Mouse (Mus musculus): ENCODE measurements around the gene Acoxl. TPM values are rescaled to one million over a fixed set of nuclear protein-coding genes. Genes with fewer than 3 reads are reported as not detected.

The Acoxl gene
- polyA plus RNA-seq, 1 experiment from 2014 or later, result 0.95 TPM

GRCm38 (mm10) chr2:128020039-128020907 is 181.6 kb downstream of the Acoxl start:
- no peaks in the 10 kb centered on the region for H3K9me3 ChIP-seq (ENCODE audit: low read length)
- H3K27me3 ChIP-seq (ENCODE audit: insufficient read depth, low read length), result no peaks in the 10 kb centered on the region
- 53% methylated on average over 7 of the region's 7 CpGs for WGBS
- H3K27ac ChIP-seq (ENCODE audit: low read length), result no peak overlapping the region
- H3K4me3 ChIP-seq (ENCODE audit: low read length), result no peak overlapping the region
- no peaks in the 10 kb centered on the region for H3K4me1 ChIP-seq (ENCODE audit: insufficient read depth, low read length)
- ATAC-seq (ENCODE audit: low FRiP score, low TSS enrichment), result no peak
- no peaks in the 10 kb centered on the region for H3K36me3 ChIP-seq (ENCODE audit: insufficient read depth, low read length)
- no peak overlapping the region for H3K9ac ChIP-seq (replicated peaks; ENCODE audit: low read length)
- H3K4me2 ChIP-seq (replicated peaks; ENCODE audit: low read depth, low read length), result no peak overlapping the region

- H3K36me3 ChIP-seq (ENCODE audit: insufficient read depth, low read length), result no peaks in the 10 kb centered on the region
- H3K4me3 ChIP-seq (ENCODE audit: low read length), result no peak overlapping the region
- H3K9ac ChIP-seq (replicated peaks; ENCODE audit: low read length), result no peak overlapping the region
- no peak overlapping the region for H3K27ac ChIP-seq (ENCODE audit: low read length)
- H3K9me3 ChIP-seq (ENCODE audit: low read length), result no peaks in the 10 kb centered on the region
- H3K4me1 ChIP-seq (ENCODE audit: insufficient read depth, low read length), result no peaks in the 10 kb centered on the region
- H3K4me2 ChIP-seq (replicated peaks; ENCODE audit: low read depth, low read length), result no peak overlapping the region
- H3K27me3 ChIP-seq (ENCODE audit: insufficient read depth, low read length), result no peaks in the 10 kb centered on the region
- no peak for ATAC-seq (ENCODE audit: low FRiP score, low TSS enrichment)
Measured at GRCm38 (mm10) chr2:128020908-128021193, 182.2 kb downstream of the Acoxl start.

GRCm38 (mm10) chr2:128023855-128024254 is 185.2 kb downstream of the Acoxl start:
- H3K4me3 ChIP-seq (ENCODE audit: low read length), result no peak overlapping the region
- 89% methylated on average over 2 of the region's 2 CpGs for WGBS
- H3K27ac ChIP-seq (ENCODE audit: low read length), result no peak overlapping the region
- no peaks in the 10 kb centered on the region for H3K27me3 ChIP-seq (ENCODE audit: insufficient read depth, low read length)
- H3K36me3 ChIP-seq (ENCODE audit: insufficient read depth, low read length), result no peaks in the 10 kb centered on the region
- H3K9ac ChIP-seq (replicated peaks; ENCODE audit: low read length), result no peak overlapping the region
- H3K4me1 ChIP-seq (ENCODE audit: insufficient read depth, low read length), result 0 out of 2 replicates have a peak, but pooled peaks cover 3% of the 10 kb centered on the region
- H3K9me3 ChIP-seq (ENCODE audit: low read length), result no peaks in the 10 kb centered on the region
- no peak overlapping the region for H3K4me2 ChIP-seq (replicated peaks; ENCODE audit: low read depth, low read length)
- no peak for ATAC-seq (ENCODE audit: low FRiP score, low TSS enrichment)

- no peak overlapping the region for H3K4me3 ChIP-seq (ENCODE audit: low read length)
- 65% methylated on average over 12 of the region's 12 CpGs for WGBS
- no peaks in the 10 kb centered on the region for H3K27me3 ChIP-seq (ENCODE audit: insufficient read depth, low read length)
- no peaks in the 10 kb centered on the region for H3K36me3 ChIP-seq (ENCODE audit: insufficient read depth, low read length)
- no peaks in the 10 kb centered on the region for H3K9me3 ChIP-seq (ENCODE audit: low read length)
- ATAC-seq (ENCODE audit: low FRiP score, low TSS enrichment), result no peak
- H3K4me2 ChIP-seq (replicated peaks; ENCODE audit: low read depth, low read length), result no peak overlapping the region
- H3K4me1 ChIP-seq (ENCODE audit: insufficient read depth, low read length), result 0 out of 2 replicates have a peak, but pooled peaks cover 6% of the 10 kb centered on the region
- H3K9ac ChIP-seq (replicated peaks; ENCODE audit: low read length), result no peak overlapping the region
- H3K27ac ChIP-seq (ENCODE audit: low read length), result no peak overlapping the region
Measured at GRCm38 (mm10) chr2:128027696-128028095, 189.0 kb downstream of the Acoxl start.

GRCm38 (mm10) chr2:128029968-128030367 is 191.3 kb downstream of the Acoxl start:
- ATAC-seq (ENCODE audit: low FRiP score, low TSS enrichment), result no peak

GRCm38 (mm10) chr2:128032111-128032510 is 193.4 kb downstream of the Acoxl start:
- H3K27ac ChIP-seq (ENCODE audit: low read length), result no peak overlapping the region
- ATAC-seq (ENCODE audit: low FRiP score, low TSS enrichment), result no peak
- H3K4me3 ChIP-seq (ENCODE audit: low read length), result no peak overlapping the region
- 0 out of 2 replicates have a peak, but pooled peaks cover 6% of the 10 kb centered on the region for H3K4me1 ChIP-seq (ENCODE audit: insufficient read depth, low read length)
- H3K36me3 ChIP-seq (ENCODE audit: insufficient read depth, low read length), result no peaks in the 10 kb centered on the region
- no peaks in the 10 kb centered on the region for H3K27me3 ChIP-seq (ENCODE audit: insufficient read depth, low read length)
- no peak overlapping the region for H3K9ac ChIP-seq (replicated peaks; ENCODE audit: low read length)
- 17% methylated on average over 4 of the region's 4 CpGs for WGBS
- H3K9me3 ChIP-seq (ENCODE audit: low read length), result no peaks in the 10 kb centered on the region
- no peak overlapping the region for H3K4me2 ChIP-seq (replicated peaks; ENCODE audit: low read depth, low read length)

More at GRCm38 (mm10) chr2:128029968-128030367, 191.3 kb downstream of the Acoxl start:
- Histone ChIP-seq H3K4me2 (replicated peaks; ENCODE audit: low read depth, low read length) (no peak overlapping the region), H3K36me3 (ENCODE audit: insufficient read depth, low read length) (no peaks in the 10 kb centered on the region), H3K9me3 (ENCODE audit: low read length) (no peaks in the 10 kb centered on the region), H3K4me1 (ENCODE audit: insufficient read depth, low read length) (0 out of 2 replicates have a peak, but pooled peaks cover 6% of the 10 kb centered on the region), H3K27ac (ENCODE audit: low read length) (no peak overlapping the region), H3K9ac (replicated peaks; ENCODE audit: low read length) (no peak overlapping the region), H3K27me3 (ENCODE audit: insufficient read depth, low read length) (no peaks in the 10 kb centered on the region), H3K4me3 (ENCODE audit: low read length) (no peak overlapping the region)
- 69% methylated on average over 2 of the region's 2 CpGs for WGBS

- no peak overlapping the region for H3K27ac ChIP-seq (ENCODE audit: low read length)
- H3K36me3 ChIP-seq (ENCODE audit: insufficient read depth, low read length), result no peaks in the 10 kb centered on the region
- H3K4me2 ChIP-seq (replicated peaks; ENCODE audit: low read depth, low read length), result no peak overlapping the region
- no peaks in the 10 kb centered on the region for H3K9me3 ChIP-seq (ENCODE audit: low read length)
- no peaks in the 10 kb centered on the region for H3K27me3 ChIP-seq (ENCODE audit: insufficient read depth, low read length)
- no peak overlapping the region for H3K4me3 ChIP-seq (ENCODE audit: low read length)
- WGBS, result 51% methylated on average over 3 of the region's 3 CpGs
- 0 out of 2 replicates have a peak, but pooled peaks cover 3% of the 10 kb centered on the region for H3K4me1 ChIP-seq (ENCODE audit: insufficient read depth, low read length)
- no peak overlapping the region for H3K9ac ChIP-seq (replicated peaks; ENCODE audit: low read length)
- ATAC-seq (ENCODE audit: low FRiP score, low TSS enrichment), result no peak
Measured at GRCm38 (mm10) chr2:128033503-128033902, 194.8 kb downstream of the Acoxl start.

- Histone ChIP-seq H3K4me1 (ENCODE audit: insufficient read depth, low read length) (0 out of 2 replicates have a peak, but pooled peaks cover 3% of the 10 kb centered on the region), H3K36me3 (ENCODE audit: insufficient read depth, low read length) (no peaks in the 10 kb centered on the region), H3K27me3 (ENCODE audit: insufficient read depth, low read length) (no peaks in the 10 kb centered on the region), H3K9ac (replicated peaks; ENCODE audit: low read length) (no peak overlapping the region), H3K9me3 (ENCODE audit: low read length) (peaks cover 6% of the 10 kb centered on the region; the same call in 1 of the 2 replicates), H3K4me2 (replicated peaks; ENCODE audit: low read depth, low read length) (no peak overlapping the region), H3K4me3 (ENCODE audit: low read length) (no peak overlapping the region), H3K27ac (ENCODE audit: low read length) (no peak overlapping the region)
- no peak for ATAC-seq (ENCODE audit: low FRiP score, low TSS enrichment)
- WGBS, result 91% methylated on average over 9 of the region's 9 CpGs
Measured at GRCm38 (mm10) chr2:128034066-128034665, 195.5 kb downstream of the Acoxl start.

- Histone ChIP-seq H3K27me3 (ENCODE audit: insufficient read depth, low read length) (no peaks in the 10 kb centered on the region), H3K9me3 (ENCODE audit: low read length) (peaks cover 9% of the 10 kb centered on the region; the same call in 1 of the 2 replicates), H3K4me2 (replicated peaks; ENCODE audit: low read depth, low read length) (no peak overlapping the region), H3K4me3 (ENCODE audit: low read length) (no peak overlapping the region), H3K27ac (ENCODE audit: low read length) (no peak overlapping the region), H3K36me3 (ENCODE audit: insufficient read depth, low read length) (no peaks in the 10 kb centered on the region), H3K9ac (replicated peaks; ENCODE audit: low read length) (no peak overlapping the region), H3K4me1 (ENCODE audit: insufficient read depth, low read length) (peaks cover 6% of the 10 kb centered on the region)
- 64% methylated on average over 5 of the region's 5 CpGs for WGBS
- ATAC-seq (ENCODE audit: low FRiP score, low TSS enrichment), result no peak
Measured at GRCm38 (mm10) chr2:128038259-128038890, 199.7 kb downstream of the Acoxl start.
